Mouse (Mus musculus) embryonic facial prominence, embryonic 14.5 days (tissue): ENCODE results near the gene Ap4b1. TPM values are rescaled to one million over a fixed set of nuclear protein-coding genes. Genes with fewer than 3 reads are reported as not detected.
"Not testable (repeated sequence)": the region's sequence is repeated elsewhere in the genome, so short reads cannot be mapped to it uniquely, and the experiment has no call there.

Experiments
- ATAC-seq: fragments of 200-750 bp; cut with Nextera tagmentation; 2 replicates; pipeline ENCODE4 v1.8.0; 2017; ENCODE audit warnings: low read depth, moderate number of reproducible peaks, moderate TSS enrichment
- DNase-seq: peaks from one replicate; pipeline ENCODE4 v3.0.0-alpha.2; 2015; ENCODE audit warnings: low spot score
- H3K27ac ChIP-seq: fragments of 300-500 bp; sonication (generic); replicated peaks from 2 replicates; pipeline ENCODE4 v1.5.1; 2014; ENCODE audit warnings: low read depth, mild to moderate bottlenecking, low read length, moderate library complexity
- H3K27me3 ChIP-seq: fragments of 300-500 bp; sonication (generic); replicated peaks from 2 replicates; pipeline ENCODE4 v1.6.1; 2014; ENCODE audit warnings: low read length; ENCODE audit not compliant: control insufficient read depth, insufficient read depth
- H3K36me3 ChIP-seq: fragments of 300-500 bp; sonication (generic); 2 replicates; pipeline ENCODE4 v1.6.1; 2014; ENCODE audit warnings: low read length, mixed read lengths; ENCODE audit not compliant: control insufficient read depth, insufficient read depth
- H3K4me1 ChIP-seq: fragments of 300-500 bp; sonication (generic); 2 replicates; pipeline ENCODE4 v1.6.1; 2014; ENCODE audit warnings: antibody characterized with exemption, low read length; ENCODE audit not compliant: control insufficient read depth, insufficient read depth
- H3K4me2 ChIP-seq: fragments of 300-500 bp; sonication (generic); 2 replicates; pipeline ENCODE4 v1.6.1; 2014; ENCODE audit warnings: low read depth, mild to moderate bottlenecking, low read length, moderate library complexity, mixed read lengths
- H3K4me3 ChIP-seq: fragments of 300-500 bp; sonication (generic); 2 replicates; pipeline ENCODE4 v1.5.1; 2014; ENCODE audit warnings: low read depth, mild to moderate bottlenecking, low read length
- H3K9ac ChIP-seq: fragments of 300-500 bp; sonication (generic); 2 replicates; pipeline ENCODE4 v1.6.1; 2014; ENCODE audit warnings: low read depth, mild to moderate bottlenecking, low read length, moderate library complexity, mixed read lengths
- H3K9me3 ChIP-seq: fragments of 300-500 bp; sonication (generic); 2 replicates; pipeline ENCODE4 v1.6.1; 2016; ENCODE audit warnings: low read length; ENCODE audit not compliant: control insufficient read depth
- WGBS: fragments of 180-500 bp; shearing (Covaris S2); extraction: QIAGEN DNeasy Blood & Tissue Kit; methylation state at CpG from one replicate; pipeline ENCODE4 v1.1.7; 2014; 5-methylcytosine and 5-hydroxymethylcytosine counted together
- polyA plus RNA-seq: library from polyadenylated mRNA; unstranded; fragments of >200 nt; fragmentation: Nextera tagmentation; extraction: Ambion mirVana; gene quantifications from 2 replicates; pipeline ENCODE4 v1.2.1, GENCODE M21; 2014

The Ap4b1 gene
- polyA plus RNA-seq, 1 experiment from 2014 or later = 23.9 TPM

GRCm38 (mm10) chr3:103809799-103810150 is 455 bp downstream of the Ap4b1 start:
- no peaks in the 10 kb centered on the region for H3K9me3 ChIP-seq
- peak overlapping the region; percentile 76 for H3K4me2 ChIP-seq
- peak overlapping the region; percentile 93 for H3K27ac ChIP-seq
- DNase-seq (no peak), ATAC-seq (peak; percentile 44; the same call in 1 of the 2 replicates)
- peak overlapping the region; percentile 87 for H3K9ac ChIP-seq
- no peaks in the 10 kb centered on the region for H3K27me3 ChIP-seq
- peak overlapping the region; percentile 85 for H3K4me3 ChIP-seq
- H3K4me1 ChIP-seq = peaks cover 7% of the 10 kb centered on the region
- WGBS = under 1% methylated on average over 14 of the region's 14 CpGs
- peaks cover 31% of the 10 kb centered on the region for H3K36me3 ChIP-seq

- no peak for ATAC-seq
- H3K36me3 ChIP-seq = peaks cover 35% of the 10 kb centered on the region
- H3K4me2 ChIP-seq = no peak overlapping the region
- no peaks in the 10 kb centered on the region for H3K27me3 ChIP-seq
- H3K9me3 ChIP-seq = no peaks in the 10 kb centered on the region
- no peak overlapping the region for H3K9ac ChIP-seq
- H3K4me3 ChIP-seq = no peak overlapping the region
- DNase-seq = no peak
- H3K27ac ChIP-seq = no peak overlapping the region
- WGBS = 93% methylated on average over 6 of the region's 6 CpGs
- H3K4me1 ChIP-seq = peaks cover 7% of the 10 kb centered on the region
Observed at GRCm38 (mm10) chr3:103810967-103811366, 1.6 kb downstream of the Ap4b1 start.

DNA sequence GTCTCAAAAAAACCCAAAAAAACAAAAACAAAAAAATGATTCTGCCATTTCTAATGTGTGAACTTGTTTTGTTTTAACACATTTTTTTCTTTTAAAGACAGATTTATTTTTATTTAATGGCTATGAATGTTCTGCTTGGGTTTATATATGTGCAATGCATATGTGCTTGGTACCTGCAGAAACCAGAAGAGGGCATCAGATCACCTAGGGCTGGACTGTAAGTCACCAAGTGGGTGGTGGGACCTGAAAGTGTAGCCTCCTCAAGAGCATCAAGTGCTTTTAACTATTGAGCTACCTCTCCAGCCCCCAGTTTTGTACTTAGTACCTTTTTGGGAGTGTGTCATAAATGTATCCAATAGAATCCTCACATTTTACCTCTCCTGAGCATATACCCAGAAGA is 18.2 kb downstream of the Ap4b1 start:
- ATAC-seq (no peak), DNase-seq (no peak)
- Histone ChIP-seq H3K36me3 (peaks cover 6% of the 10 kb centered on the region; the same call in 1 of the 2 replicates), H3K9me3 (no peaks in the 10 kb centered on the region), H3K27ac (no peak overlapping the region), H3K4me1 (no peaks in the 10 kb centered on the region), H3K9ac (no peak overlapping the region), H3K27me3 (no peaks in the 10 kb centered on the region), H3K4me3 (no peak overlapping the region), H3K4me2 (no peak overlapping the region)

DNA sequence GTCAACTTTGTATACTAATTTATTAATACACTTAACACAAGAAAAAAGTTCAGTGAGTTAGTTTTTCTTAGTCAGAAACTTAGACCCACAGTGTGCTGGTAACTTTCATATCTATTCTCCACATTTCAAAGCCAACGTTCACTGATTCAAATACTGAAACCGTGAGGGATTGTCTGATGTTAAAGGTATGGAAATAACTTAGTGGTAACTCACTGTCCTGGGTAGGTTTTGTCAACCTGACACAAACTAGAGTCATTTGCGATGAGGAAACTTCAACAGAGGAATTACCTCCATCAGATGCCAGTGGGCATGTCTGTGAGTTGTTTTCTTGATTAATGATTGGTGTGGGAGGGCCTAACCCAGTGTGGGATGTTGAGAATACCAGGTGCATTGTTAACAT is 19.7 kb downstream of the Ap4b1 start:
- H3K4me3 ChIP-seq = no peak overlapping the region
- H3K27ac ChIP-seq = no peak overlapping the region
- H3K27me3 ChIP-seq = no peaks in the 10 kb centered on the region
- WGBS = 88% methylated on average over 3 of the region's 3 CpGs
- ATAC-seq (no peak), DNase-seq (no peak)
- H3K36me3 ChIP-seq = no peaks in the 10 kb centered on the region
- no peaks in the 10 kb centered on the region for H3K4me1 ChIP-seq
- H3K9me3 ChIP-seq = no peaks in the 10 kb centered on the region
- H3K4me2 ChIP-seq = no peak overlapping the region
- no peak overlapping the region for H3K9ac ChIP-seq

- not testable (repeated sequence) for H3K4me2 ChIP-seq, H3K9ac ChIP-seq, H3K36me3 ChIP-seq, H3K4me3 ChIP-seq, DNase-seq, H3K9me3 ChIP-seq, H3K27ac ChIP-seq, ATAC-seq, H3K27me3 ChIP-seq, H3K4me1 ChIP-seq
- 32% methylated on average over 1 of the region's 1 CpGs for WGBS
Observed at GRCm38 (mm10) chr3:103830681-103831080, 21.4 kb downstream of the Ap4b1 start.

DNA sequence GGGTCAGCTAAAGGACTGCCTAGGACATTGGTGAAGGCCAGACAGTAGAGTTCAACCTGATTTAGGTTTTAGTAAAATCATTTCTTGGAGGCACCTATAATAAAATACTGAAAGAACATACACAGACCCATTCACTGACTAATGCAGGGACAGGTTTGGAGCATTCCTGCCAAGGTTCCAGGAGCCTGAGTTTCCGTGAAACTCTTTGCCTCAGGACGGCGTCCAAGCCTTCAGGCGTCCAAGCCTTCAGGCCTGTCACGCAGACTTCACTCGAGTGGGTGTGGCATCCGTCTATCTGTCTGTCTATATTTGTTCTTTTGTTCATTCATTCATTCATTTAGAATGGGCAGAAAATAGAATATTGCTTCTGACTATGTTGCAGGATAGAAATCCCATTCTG is 21.8 kb downstream of the Ap4b1 start:
- Histone ChIP-seq H3K4me2 (no peak overlapping the region), H3K27ac (no peak overlapping the region), H3K9me3 (no peaks in the 10 kb centered on the region), H3K36me3 (no peaks in the 10 kb centered on the region), H3K9ac (no peak overlapping the region), H3K4me3 (no peak overlapping the region), H3K4me1 (no peaks in the 10 kb centered on the region), H3K27me3 (no peaks in the 10 kb centered on the region)
- 69% methylated on average over 7 of the region's 7 CpGs for WGBS
- DNase-seq (no peak), ATAC-seq (no peak)

DNA sequence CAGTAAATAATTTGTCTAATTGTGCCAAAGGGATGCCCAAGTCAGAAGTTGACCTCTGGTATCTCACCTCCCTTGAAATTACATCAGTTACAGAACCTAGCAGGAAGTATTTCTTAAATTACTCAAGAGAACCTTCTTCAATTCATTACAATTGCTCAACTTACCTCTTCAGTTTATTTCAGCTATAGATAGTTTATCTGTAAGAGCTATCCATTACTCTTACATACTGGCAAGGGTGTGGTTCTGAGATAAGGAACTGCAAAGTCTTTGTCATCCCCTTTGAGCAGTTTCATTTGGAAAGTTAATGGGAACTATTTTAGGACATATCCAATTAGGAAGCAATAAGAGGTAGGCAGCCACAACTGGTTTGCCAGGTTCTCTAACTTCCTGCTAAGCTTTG is 23.1 kb downstream of the Ap4b1 start, which contains the start of gene Bcl2l15:
Gene Bcl2l15 (plus strand): TSS at position 176 of the 400 bp plus-strand sequence.
- H3K4me2 ChIP-seq = no peak within 1 kb of the TSS
- DNase-seq (no peak), ATAC-seq (no peak)
- H3K4me1 ChIP-seq = no peaks in the 10 kb centered on the region
- H3K27ac ChIP-seq = no peak within 1 kb of the TSS
- no peak within 1 kb of the TSS for H3K4me3 ChIP-seq
- H3K9ac ChIP-seq = no peak within 1 kb of the TSS
- H3K36me3 ChIP-seq = no peaks in the 10 kb centered on the region
- no peaks in the 10 kb centered on the region for H3K9me3 ChIP-seq
- H3K27me3 ChIP-seq = no peaks in the 10 kb centered on the region

DNA sequence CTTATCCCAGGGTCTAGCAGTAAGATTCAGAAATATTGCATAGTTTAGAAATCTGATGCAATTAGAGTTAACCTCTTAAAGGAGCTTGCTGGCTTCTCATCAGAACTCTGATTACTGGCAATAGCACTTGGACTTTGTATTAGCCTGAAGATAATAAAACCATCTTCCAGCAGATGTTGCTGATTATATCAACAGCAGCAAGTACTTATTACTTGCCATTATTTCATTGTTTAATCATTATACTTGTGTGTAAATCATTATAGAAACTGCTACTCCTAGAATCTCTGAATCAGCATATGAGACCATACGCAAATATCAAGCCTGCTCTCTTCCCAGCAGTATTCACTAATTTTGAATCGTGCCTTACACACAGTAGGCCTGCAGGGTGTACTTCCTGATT is 24.7 kb downstream of the Ap4b1 start:
- H3K9me3 ChIP-seq = no peaks in the 10 kb centered on the region
- H3K27ac ChIP-seq = no peak overlapping the region
- WGBS = 84% methylated on average over 2 of the region's 2 CpGs
- H3K36me3 ChIP-seq = no peaks in the 10 kb centered on the region
- H3K4me2 ChIP-seq = no peak overlapping the region
- no peak overlapping the region for H3K4me3 ChIP-seq
- ATAC-seq (no peak), DNase-seq (no peak)
- no peak overlapping the region for H3K9ac ChIP-seq
- no peaks in the 10 kb centered on the region for H3K4me1 ChIP-seq
- no peaks in the 10 kb centered on the region for H3K27me3 ChIP-seq

- Histone ChIP-seq H3K4me3 (no peak overlapping the region), H3K36me3 (no peaks in the 10 kb centered on the region), H3K27ac (no peak overlapping the region), H3K9ac (no peak overlapping the region), H3K4me2 (no peak overlapping the region), H3K27me3 (no peaks in the 10 kb centered on the region), H3K4me1 (no peaks in the 10 kb centered on the region), H3K9me3 (no peaks in the 10 kb centered on the region)
- DNase-seq = no peak
- ATAC-seq = no peak
- 54% methylated on average over 6 of the region's 6 CpGs for WGBS
Observed at GRCm38 (mm10) chr3:103835272-103835950, 26.1 kb downstream of the Ap4b1 start.
